Mouse (Mus musculus): ENCODE results near the gene Plcg1. TPM values are rescaled to one million over a fixed set of nuclear protein-coding genes. Genes with fewer than 3 reads are reported as not detected.
A peak's percentile ranks its signal among the peaks of the same experiment; 100 is the strongest.

The Plcg1 gene
- polyA plus RNA-seq (2015; fragmentation: Nextera tagmentation; extraction: Ambion mirVana), result 25.3 and 32.7 TPM in 2 replicates

DNA sequence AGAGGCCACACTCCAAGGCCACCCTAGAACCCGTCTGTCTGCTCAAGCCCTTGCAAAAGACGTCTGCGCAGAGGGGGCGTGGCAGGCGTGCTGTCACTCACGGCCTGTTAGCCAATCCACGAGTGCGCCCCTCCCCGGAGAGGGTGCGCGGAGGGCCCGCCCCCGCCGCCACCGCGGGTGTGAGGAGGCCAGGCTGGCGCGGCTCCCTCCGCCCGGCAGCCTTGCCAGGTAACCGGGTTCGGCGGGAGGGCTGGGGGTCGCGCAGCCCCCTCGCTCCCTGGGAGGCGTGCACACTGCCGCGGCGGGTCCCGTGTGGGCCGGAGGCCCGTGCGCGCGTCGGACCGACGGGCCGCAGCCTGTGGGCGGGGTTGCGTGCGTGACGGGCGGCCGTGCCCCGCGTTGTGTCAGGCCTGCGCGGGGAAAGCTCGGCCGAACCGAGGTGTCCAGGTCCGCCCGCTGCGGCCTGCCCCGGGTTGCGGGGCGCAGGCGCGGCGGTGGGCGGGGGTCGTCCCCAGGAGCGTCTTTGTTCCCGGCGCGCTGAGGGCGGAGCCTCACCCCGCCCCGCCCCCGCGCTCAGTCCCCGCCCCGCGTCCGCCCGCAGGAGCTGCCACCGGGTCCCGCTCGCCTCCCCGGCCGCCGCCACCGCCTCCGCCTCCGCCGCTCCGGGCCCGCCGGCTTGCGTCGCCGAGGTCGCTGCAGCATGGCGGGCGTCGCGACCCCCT is at the start of gene Plcg1:
Gene Plcg1 (plus strand): TSS at position 184 of the 722 bp plus-strand sequence.
- H3K9me3 ChIP-seq (replicated peaks), result no peaks in the 10 kb centered on the region
- H3K36me3 ChIP-seq, result peaks cover 3% of the 10 kb centered on the region; the same call in 1 of the 2 replicates
- peak within 1 kb of the TSS; percentile 94 for H3K27ac ChIP-seq
- under 1% methylated on average over 97 of the region's 99 CpGs for WGBS
- H3K4me2 ChIP-seq, result peak within 1 kb of the TSS; percentile 96
- ATAC-seq (replicated peaks; ENCODE audit: insufficient number of reproducible peaks, insufficient read depth, low FRiP score, low read depth), result peak; percentile 93
- H3K4me1 ChIP-seq (replicated peaks), result peaks cover 56% of the 10 kb centered on the region
- peak within 1 kb of the TSS; percentile 92 for H3K4me3 ChIP-seq
- H3K27me3 ChIP-seq, result 0 out of 2 replicates have a peak, but pooled peaks cover 3% of the 10 kb centered on the region
- H3K9ac ChIP-seq, result peak within 1 kb of the TSS; percentile 96

DNA sequence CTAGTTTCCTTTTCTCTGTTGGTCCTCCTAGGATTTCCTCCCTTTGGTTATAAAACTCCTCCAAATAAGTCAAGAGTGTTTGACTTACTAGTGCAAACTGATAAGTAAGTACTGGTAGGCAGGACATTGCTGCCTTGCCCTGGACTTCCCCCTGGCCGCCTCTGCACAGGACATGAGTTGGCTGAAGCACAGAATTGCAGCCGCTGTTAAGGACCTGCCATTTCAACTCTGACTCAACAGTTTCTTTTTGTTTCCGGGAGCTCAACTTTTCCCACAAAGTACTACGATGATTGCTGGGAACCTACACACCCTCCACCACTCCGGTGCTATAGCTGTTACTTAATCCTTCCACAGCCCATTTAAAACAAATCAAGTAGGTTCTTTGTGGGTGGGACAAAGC is 30.8 kb upstream of the Plcg1 start:
- peak overlapping the region; percentile 19; the same call in 1 of the 2 replicates for H3K4me2 ChIP-seq
- no peaks in the 10 kb centered on the region for H3K9me3 ChIP-seq (replicated peaks)
- H3K4me3 ChIP-seq, result no peak overlapping the region
- no peaks in the 10 kb centered on the region for H3K27me3 ChIP-seq
- WGBS, result 28% methylated on average over 5 of the region's 5 CpGs
- H3K27ac ChIP-seq, result peak overlapping the region; percentile 74
- H3K4me1 ChIP-seq (replicated peaks), result peaks cover 17% of the 10 kb centered on the region
- peak; percentile 79 for ATAC-seq (replicated peaks; ENCODE audit: insufficient number of reproducible peaks, insufficient read depth, low FRiP score, low read depth)
- no peak overlapping the region for H3K9ac ChIP-seq
- peaks cover 51% of the 10 kb centered on the region for H3K36me3 ChIP-seq

DNA sequence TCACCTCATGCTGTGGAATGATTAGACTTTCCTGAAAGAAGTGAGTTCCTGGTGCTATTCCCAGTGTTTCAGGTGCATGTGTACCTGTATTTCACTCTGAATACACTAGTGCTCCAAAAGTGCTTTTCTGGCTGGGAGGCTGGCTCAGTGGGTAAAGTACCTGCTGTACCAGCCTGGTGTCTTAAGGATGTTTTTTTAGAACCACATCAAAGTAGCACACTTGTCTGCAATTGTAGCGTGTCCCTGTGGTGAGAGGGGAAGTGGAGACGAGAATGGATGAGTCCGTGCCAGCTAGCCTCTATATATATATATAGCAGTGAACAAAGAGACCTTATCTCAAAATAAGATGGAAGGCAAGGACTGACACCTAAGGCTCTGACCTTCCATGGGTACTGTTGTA is 29.5 kb upstream of the Plcg1 start:
- Histone ChIP-seq H3K27ac (no peak overlapping the region), H3K9me3 (replicated peaks) (no peaks in the 10 kb centered on the region), H3K4me3 (no peak overlapping the region), H3K9ac (no peak overlapping the region), H3K4me2 (no peak overlapping the region), H3K36me3 (peaks cover 55% of the 10 kb centered on the region), H3K4me1 (replicated peaks) (peaks cover 17% of the 10 kb centered on the region), H3K27me3 (no peaks in the 10 kb centered on the region)
- 46% methylated on average over 3 of the region's 3 CpGs for WGBS
- ATAC-seq (replicated peaks; ENCODE audit: insufficient number of reproducible peaks, insufficient read depth, low FRiP score, low read depth), result no peak

DNA sequence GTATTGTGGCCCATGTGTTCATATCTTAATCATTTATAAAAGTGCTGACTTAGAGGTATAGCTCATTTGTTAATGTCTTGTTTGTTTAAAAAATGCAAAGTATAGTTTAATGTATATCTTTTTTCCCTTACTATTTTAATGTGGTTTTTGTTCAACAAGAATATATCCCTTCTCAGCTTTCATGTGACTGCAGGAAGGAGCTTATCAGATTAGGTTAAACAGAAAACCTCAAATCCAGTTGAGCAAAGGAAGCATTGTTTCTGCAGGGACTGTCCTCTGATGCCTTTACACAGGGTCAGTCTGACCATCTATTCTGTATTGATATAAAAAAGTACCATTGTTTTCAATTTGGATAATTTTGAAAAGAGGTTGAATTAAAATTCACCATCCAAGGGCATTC is 28.3 kb upstream of the Plcg1 start:
- Histone ChIP-seq H3K4me3 (no peak overlapping the region), H3K9ac (no peak overlapping the region), H3K27me3 (no peaks in the 10 kb centered on the region), H3K4me2 (no peak overlapping the region), H3K4me1 (replicated peaks) (peaks cover 17% of the 10 kb centered on the region), H3K36me3 (peaks cover 62% of the 10 kb centered on the region), H3K27ac (no peak overlapping the region), H3K9me3 (replicated peaks) (no peaks in the 10 kb centered on the region)
- ATAC-seq (replicated peaks; ENCODE audit: insufficient number of reproducible peaks, insufficient read depth, low FRiP score, low read depth), result no peak

DNA sequence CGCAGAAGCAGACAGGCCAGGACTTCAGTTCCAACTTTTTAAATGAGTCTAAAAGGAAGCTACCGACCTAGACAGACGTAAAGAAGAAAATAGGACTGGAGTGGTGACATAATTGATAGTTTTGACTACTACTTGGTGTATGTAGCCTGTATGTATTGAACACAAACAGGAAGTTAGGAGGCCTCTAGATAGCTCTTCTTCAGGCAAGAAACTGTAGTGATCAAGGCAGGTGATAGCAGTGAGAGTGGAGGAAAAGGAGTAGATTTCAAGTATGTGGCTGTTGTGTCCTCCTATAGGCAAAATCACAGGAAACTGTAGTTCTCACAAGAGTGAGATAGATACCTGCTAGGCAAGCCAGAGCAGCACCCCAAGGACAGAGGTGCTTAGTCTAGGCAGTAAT is 23.4 kb upstream of the Plcg1 start:
- Histone ChIP-seq H3K9me3 (replicated peaks) (no peaks in the 10 kb centered on the region), H3K9ac (no peak overlapping the region), H3K4me3 (no peak overlapping the region), H3K4me1 (replicated peaks) (no peaks in the 10 kb centered on the region), H3K4me2 (no peak overlapping the region), H3K27ac (no peak overlapping the region), H3K27me3 (no peaks in the 10 kb centered on the region), H3K36me3 (peaks cover 68% of the 10 kb centered on the region)
- WGBS, result 88% methylated on average over 3 of the region's 3 CpGs
- no peak for ATAC-seq (replicated peaks; ENCODE audit: insufficient number of reproducible peaks, insufficient read depth, low FRiP score, low read depth)

DNA sequence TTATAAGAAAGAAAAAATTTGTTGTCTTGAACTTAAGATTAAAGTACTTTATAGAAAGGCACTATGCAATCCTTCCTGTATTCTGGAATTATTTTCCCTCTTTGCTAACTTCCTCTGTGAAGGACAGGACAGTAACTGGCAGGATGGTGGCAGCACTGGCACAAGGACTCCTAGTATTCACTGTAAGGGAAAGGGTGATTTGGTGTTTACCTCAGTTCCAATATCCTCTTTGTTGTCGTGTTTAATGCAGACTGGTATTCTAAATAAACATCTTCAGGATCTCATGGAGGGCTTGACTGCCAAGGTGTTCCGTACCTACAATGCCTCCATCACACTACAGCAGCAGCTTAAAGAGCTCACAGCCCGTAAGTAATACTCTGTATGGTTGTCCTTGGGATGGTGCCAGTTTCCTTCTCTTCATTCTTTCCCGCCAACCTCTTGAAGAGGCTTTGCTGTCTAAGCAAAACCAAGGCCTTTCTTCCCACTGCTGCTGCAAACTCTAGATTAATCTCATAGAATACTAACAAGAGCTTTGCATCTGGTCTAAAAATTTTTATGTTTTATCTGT is 15.6 kb upstream of the Plcg1 start:
- Histone ChIP-seq H3K9ac (no peak overlapping the region), H3K4me3 (no peak overlapping the region), H3K4me1 (replicated peaks) (no peaks in the 10 kb centered on the region), H3K36me3 (peaks cover 90% of the 10 kb centered on the region), H3K27me3 (no peaks in the 10 kb centered on the region), H3K27ac (no peak overlapping the region), H3K9me3 (replicated peaks) (no peaks in the 10 kb centered on the region), H3K4me2 (no peak overlapping the region)
- ATAC-seq (replicated peaks; ENCODE audit: insufficient number of reproducible peaks, insufficient read depth, low FRiP score, low read depth), result no peak
- 76% methylated on average over 4 of the region's 4 CpGs for WGBS

DNA sequence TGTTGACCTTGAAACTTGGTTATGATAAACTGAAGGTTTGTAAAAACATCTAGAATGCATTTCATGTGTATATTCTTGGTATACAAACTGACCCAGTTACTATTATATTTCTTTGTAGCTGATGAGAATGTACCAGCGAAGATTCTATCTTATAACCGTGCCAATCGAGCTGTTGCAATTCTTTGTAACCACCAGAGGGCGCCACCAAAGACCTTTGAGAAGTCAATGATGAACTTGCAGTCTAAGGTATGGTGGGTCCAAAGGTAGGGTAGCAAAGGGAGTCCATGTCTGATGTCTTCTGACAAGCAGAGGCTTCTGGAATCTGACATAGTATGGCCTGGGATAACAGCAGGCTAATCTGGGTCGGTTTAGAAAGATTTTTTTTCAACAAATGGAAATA is 13.8 kb upstream of the Plcg1 start:
- Histone ChIP-seq H3K27me3 (no peaks in the 10 kb centered on the region), H3K4me1 (replicated peaks) (no peaks in the 10 kb centered on the region), H3K9me3 (replicated peaks) (no peaks in the 10 kb centered on the region), H3K4me3 (no peak overlapping the region), H3K27ac (no peak overlapping the region), H3K4me2 (no peak overlapping the region), H3K36me3 (peaks cover 91% of the 10 kb centered on the region), H3K9ac (no peak overlapping the region)
- ATAC-seq (replicated peaks; ENCODE audit: insufficient number of reproducible peaks, insufficient read depth, low FRiP score, low read depth), result no peak
- WGBS, result 73% methylated on average over 5 of the region's 5 CpGs

DNA sequence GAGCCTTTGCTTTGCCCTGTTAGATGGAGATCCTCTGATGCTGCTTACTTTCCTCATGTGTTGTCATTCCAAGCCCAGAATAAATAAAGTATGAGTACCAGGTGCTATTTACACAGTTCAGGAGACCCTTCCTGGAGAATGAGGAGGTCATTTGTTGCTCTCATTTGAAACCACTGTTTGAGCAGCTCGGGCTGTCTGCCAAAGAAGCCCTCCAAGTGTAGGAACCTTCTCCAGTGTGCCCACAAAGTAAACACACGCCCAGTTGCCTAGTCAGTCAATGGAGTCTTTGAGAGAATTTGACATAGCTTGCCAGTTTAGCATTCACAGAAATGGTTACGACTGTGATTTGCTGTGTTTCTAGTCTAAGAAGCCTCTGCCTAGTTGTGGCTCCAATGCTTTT is 12.3 kb upstream of the Plcg1 start:
- peaks cover 93% of the 10 kb centered on the region for H3K36me3 ChIP-seq
- H3K4me2 ChIP-seq, result no peak overlapping the region
- H3K27ac ChIP-seq, result no peak overlapping the region
- no peaks in the 10 kb centered on the region for H3K4me1 ChIP-seq (replicated peaks)
- H3K27me3 ChIP-seq, result no peaks in the 10 kb centered on the region
- ATAC-seq (replicated peaks; ENCODE audit: insufficient number of reproducible peaks, insufficient read depth, low FRiP score, low read depth), result no peak
- no peak overlapping the region for H3K9ac ChIP-seq
- 85% methylated on average over 3 of the region's 3 CpGs for WGBS
- no peak overlapping the region for H3K4me3 ChIP-seq
- H3K9me3 ChIP-seq (replicated peaks), result no peaks in the 10 kb centered on the region

DNA sequence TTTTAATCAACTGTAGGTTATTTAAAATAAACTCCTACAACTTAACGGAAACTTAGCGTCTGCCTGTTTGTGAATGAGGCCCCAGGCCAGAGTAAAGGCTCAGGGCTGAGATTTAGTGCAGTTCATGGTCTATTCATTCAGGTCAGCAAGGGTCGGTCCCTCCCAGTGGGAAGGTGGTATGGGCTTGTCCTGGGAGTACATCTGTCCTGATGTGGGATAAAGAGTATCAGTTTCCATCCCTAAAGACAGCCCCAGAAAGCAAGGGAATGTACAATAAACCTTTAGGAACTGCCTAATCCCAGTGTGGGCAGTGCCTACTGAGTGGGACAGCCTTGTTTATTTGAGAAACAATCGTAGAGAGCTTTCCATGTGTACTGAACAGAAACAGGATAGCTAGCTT is 8.4 kb upstream of the Plcg1 start:
- Histone ChIP-seq H3K36me3 (peaks cover 65% of the 10 kb centered on the region), H3K4me1 (replicated peaks) (no peaks in the 10 kb centered on the region), H3K27ac (no peak overlapping the region), H3K4me3 (no peak overlapping the region), H3K4me2 (no peak overlapping the region), H3K9me3 (replicated peaks) (no peaks in the 10 kb centered on the region), H3K27me3 (no peaks in the 10 kb centered on the region), H3K9ac (no peak overlapping the region)
- no peak for ATAC-seq (replicated peaks; ENCODE audit: insufficient number of reproducible peaks, insufficient read depth, low FRiP score, low read depth)
- WGBS, result 85% methylated on average over 4 of the region's 4 CpGs

DNA sequence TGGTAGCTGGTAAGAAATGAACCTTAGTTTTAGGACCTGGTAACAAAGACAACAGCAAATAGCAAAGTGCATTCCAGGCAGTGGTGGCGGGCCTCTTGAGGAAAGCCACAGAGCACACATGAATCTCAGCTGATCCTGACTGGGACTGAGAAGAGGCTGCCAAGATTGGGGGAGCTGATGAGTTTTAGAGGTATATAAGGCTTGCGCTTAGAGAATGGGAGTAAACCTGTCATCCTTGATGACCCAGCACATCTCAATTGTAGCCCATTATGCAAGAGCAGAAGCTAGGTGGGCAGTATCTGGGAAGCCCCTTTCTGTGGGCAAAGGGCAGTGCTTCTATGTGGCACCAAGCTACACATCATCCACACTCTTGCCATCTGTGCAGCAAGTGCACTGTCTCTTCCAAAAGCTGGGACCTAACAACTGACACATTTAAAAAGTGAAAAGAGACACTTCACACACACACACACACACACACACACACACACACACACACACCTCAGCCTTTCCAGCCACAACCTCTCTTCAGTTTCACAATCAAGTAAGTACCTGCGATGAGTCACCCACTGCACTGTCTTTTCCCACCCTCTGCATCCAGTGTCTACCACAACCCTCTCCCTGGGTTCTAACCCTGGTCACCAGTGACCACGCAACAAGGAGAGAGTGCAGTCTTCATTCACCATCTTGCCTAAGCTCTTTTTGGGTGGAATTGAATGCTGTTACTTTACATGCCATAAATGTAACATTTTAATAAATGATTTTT is 7.3 kb upstream of the Plcg1 start:
- H3K27me3 ChIP-seq, result no peaks in the 10 kb centered on the region
- H3K4me1 ChIP-seq (replicated peaks), result no peaks in the 10 kb centered on the region
- H3K9me3 ChIP-seq (replicated peaks), result no peaks in the 10 kb centered on the region
- ATAC-seq (replicated peaks; ENCODE audit: insufficient number of reproducible peaks, insufficient read depth, low FRiP score, low read depth), result no peak
- no peak overlapping the region for H3K4me2 ChIP-seq
- 90% methylated on average over 4 of the region's 4 CpGs for WGBS
- H3K4me3 ChIP-seq, result no peak overlapping the region
- no peak overlapping the region for H3K9ac ChIP-seq
- H3K27ac ChIP-seq, result no peak overlapping the region
- peaks cover 56% of the 10 kb centered on the region for H3K36me3 ChIP-seq

DNA sequence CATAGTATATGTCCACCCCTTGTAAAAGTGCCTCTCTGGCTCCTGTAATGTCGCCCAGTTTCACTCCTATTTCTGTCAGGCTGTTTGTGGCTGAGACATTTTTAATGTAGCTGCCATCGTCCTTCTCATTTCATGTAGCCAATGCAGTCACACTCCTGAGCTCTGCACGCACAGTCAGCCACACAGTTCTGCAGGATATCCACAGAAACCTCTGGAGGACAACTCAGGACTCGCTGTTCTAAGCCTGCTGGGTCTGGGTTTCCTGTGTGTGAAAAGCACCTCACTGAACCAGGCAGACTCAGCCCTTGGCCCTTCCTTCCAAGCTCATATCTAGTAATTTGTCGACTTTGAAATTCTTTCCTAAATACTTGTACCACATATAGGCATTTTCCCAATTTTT is 6.6 kb upstream of the Plcg1 start:
- no peak overlapping the region for H3K9ac ChIP-seq
- H3K9me3 ChIP-seq (replicated peaks), result no peaks in the 10 kb centered on the region
- no peak for ATAC-seq (replicated peaks; ENCODE audit: insufficient number of reproducible peaks, insufficient read depth, low FRiP score, low read depth)
- no peaks in the 10 kb centered on the region for H3K27me3 ChIP-seq
- H3K4me2 ChIP-seq, result no peak overlapping the region
- H3K27ac ChIP-seq, result no peak overlapping the region
- H3K4me3 ChIP-seq, result no peak overlapping the region
- WGBS, result 86% methylated on average over 5 of the region's 5 CpGs
- H3K36me3 ChIP-seq, result peaks cover 48% of the 10 kb centered on the region
- 0 out of 2 replicates have a peak, but pooled peaks cover under 1% of the 10 kb centered on the region for H3K4me1 ChIP-seq (replicated peaks)

Data from heart, embryonic 15.5 days (tissue).